Mouse (Mus musculus): ENCODE results near the gene Srm.

Srm gene

DNA sequence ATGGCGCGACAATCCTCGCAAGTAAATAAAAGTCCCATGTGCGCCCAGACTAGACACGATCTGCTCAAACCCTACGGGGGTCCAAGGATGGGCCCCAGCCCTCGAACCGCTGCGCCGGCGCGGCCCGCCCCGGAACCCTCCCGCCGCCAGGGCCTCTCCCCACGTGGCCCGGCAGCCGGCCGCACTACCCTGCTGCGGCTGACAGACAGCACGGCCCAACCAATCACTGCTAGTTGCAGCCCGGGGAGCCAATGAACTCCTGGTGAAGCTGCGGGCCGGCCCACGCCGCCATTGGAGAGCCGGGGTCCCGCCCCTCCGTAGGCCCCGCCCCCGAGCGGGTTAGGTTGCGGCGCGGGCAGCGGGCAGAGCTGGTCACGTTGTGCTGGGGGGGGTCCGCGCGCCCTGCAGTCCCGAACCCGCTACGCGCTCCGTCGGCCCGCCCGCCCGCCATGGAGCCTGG is at the start of gene Srm:
Gene Srm (plus strand): TSS at position 333 of the 460 bp plus-strand sequence.
- TF ChIP-seq GATA4 (IDR thresholded peaks at IDR 0.05; ENCODE audit: insufficient replicate concordance, low read length), result peak; percentile 18; the same call in 1 of the 2 replicates

DNA sequence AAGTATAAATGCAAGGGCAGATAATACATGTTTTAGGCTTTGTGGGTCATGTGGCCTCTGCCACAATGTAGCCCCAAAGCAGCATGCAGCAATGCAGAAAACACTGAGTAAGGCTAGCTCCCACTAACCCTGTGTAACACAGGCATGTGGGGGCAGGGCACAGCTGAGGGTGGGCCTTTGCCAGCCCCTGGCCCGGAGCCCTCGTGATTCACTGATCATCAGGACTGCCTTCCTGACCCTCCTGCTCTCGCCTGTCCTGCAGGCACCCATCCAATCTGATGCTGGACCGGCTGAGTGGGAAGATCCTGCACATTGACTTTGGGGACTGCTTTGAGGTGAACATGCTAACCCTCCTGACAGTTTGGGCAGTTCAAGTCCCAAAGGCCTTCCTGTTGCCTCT is 42.2 kb upstream of the Srm start:
- TF ChIP-seq GATA4 (IDR thresholded peaks at IDR 0.05; ENCODE audit: insufficient replicate concordance, low read length), result no peak

DNA sequence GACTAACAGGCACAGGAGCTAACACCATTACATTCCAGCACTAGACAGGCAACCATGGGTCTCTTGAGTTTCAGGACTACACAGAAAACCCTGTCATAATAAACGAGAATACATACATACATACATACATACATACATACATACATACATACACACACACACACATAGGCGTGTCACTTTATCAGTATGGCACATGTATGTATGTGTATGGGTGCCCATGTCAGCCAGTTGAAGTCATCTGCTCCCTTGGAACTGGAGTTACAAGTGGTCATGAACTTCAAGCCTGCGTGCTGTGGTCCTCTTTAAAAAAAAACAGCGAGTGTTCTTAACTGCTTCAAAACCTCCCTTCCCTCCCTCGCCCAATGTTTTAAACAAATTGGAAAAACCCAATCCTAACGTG is 33.5 kb upstream of the Srm start:
- TF ChIP-seq GATA4 (IDR thresholded peaks at IDR 0.05; ENCODE audit: insufficient replicate concordance, low read length), result no peak

GRCm38 (mm10) chr4:148558297-148559000 is 32.9 kb upstream of the Srm start, which contains the start of gene Exosc10:
Gene Exosc10 (plus strand): TSS chr4:148558429.
- peak; percentile 25; the same call in 1 of the 2 replicates for TF ChIP-seq GATA4 (IDR thresholded peaks at IDR 0.05; ENCODE audit: insufficient replicate concordance, low read length)

GRCm38 (mm10) chr4:148562676-148563075 is 28.6 kb upstream of the Srm start:
- no peak for TF ChIP-seq GATA4 (IDR thresholded peaks at IDR 0.05; ENCODE audit: insufficient replicate concordance, low read length)

DNA sequence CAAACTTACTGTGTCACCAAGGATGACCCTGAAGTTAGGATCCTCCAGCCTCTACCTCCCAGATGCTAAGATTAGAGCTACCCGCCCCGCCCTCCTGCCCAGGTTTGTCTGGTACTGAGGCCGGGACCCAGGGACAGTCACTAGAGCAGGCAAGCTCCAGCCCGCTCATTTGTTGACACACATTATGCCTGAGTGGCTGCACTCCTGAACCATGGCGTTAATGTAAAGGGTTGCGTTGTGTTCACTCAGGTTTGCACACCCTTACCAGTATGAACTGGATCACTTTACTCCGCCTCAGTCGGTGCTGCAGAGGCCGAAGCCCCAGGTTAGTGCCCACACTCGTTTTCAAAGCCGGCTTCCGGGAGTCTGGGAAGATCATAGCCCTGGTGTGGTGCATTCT is 27.7 kb upstream of the Srm start:
- TF ChIP-seq GATA4 (IDR thresholded peaks at IDR 0.05; ENCODE audit: insufficient replicate concordance, low read length), result no peak

GRCm38 (mm10) chr4:148570138-148570537 is 21.2 kb upstream of the Srm start:
- TF ChIP-seq GATA4 (IDR thresholded peaks at IDR 0.05; ENCODE audit: insufficient replicate concordance, low read length), result no peak

DNA sequence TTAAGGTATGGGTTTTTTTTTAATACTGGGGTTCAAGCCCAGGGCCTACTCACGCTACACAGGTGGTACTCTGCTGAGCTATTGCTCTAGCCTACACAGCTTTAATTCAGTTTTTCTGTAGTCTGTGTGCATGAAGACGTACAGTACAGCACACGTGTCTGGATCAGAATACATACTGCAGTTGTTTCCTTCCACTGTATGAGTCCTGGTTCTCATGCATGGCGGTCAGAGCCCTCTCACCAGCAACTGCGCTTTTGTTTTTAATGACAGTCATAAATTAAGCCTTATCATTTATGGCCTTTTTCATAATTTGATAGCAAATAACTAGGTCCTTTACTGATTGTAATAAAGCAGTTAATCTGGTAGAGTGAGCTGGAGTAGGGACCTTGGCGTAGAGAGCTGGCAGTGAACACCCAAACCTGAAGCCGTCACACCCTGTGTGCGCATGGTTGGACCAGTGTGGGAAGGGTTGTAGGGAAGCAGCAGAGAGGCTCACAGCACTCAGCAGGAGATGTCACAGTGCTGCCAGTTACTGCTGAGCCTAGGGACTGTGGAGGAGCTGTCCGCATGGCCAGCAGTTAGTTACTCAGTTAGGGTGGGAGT is 20.5 kb upstream of the Srm start:
- TF ChIP-seq GATA4 (IDR thresholded peaks at IDR 0.05; ENCODE audit: insufficient replicate concordance, low read length), result no peak

DNA sequence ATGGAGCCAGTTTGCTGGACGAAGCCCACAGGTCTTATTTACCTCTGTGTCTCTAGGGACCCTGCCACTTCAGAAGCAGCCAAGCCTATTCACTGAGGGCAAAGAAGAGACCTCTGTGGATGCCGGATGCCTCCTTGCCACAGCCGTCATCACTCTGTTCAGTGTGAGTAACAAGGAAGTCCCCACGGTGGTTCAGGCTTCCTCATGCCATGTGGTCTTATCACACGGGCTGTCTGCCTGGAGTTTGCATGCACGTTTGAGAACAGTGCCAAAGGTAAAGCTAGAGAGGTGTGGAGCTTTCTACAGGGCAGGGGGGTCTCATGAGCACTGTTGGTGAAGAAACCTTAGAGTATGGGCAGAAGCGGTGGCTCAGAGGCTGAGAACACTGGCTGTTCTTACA is 18.1 kb upstream of the Srm start:
- no peak for TF ChIP-seq GATA4 (IDR thresholded peaks at IDR 0.05; ENCODE audit: insufficient replicate concordance, low read length)

GRCm38 (mm10) chr4:148580765-148581164 is 10.5 kb upstream of the Srm start:
- no peak for TF ChIP-seq GATA4 (IDR thresholded peaks at IDR 0.05; ENCODE audit: insufficient replicate concordance, low read length)

DNA sequence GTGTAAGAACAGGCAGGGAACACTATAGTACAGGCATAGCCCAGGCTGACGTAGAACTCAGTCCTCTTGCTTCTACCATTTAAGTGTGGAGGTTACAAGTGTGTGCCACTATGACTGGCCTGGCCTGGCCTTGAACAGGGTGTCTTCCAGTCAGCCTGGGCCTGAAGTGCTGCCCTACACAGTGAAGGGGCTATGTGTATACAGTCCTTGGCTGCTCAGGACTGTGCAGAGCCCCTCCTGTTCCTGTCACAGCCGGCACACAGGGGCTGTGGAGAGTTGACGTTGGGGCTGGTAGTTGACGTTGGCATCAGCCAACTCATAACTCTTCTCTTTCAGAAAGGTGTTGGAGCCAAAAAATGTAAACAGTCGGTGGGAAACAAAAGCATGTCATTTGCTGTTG is 9.9 kb upstream of the Srm start:
- no peak for TF ChIP-seq GATA4 (IDR thresholded peaks at IDR 0.05; ENCODE audit: insufficient replicate concordance, low read length)

- TF ChIP-seq GATA4 (IDR thresholded peaks at IDR 0.05; ENCODE audit: insufficient replicate concordance, low read length), result no peak
These were observed 8.0 kb upstream of the Srm start for GRCm38 (mm10) chr4:148583257-148583656.

- no peak for TF ChIP-seq GATA4 (IDR thresholded peaks at IDR 0.05; ENCODE audit: insufficient replicate concordance, low read length)
These were observed 4.7 kb upstream of the Srm start for GRCm38 (mm10) chr4:148586648-148587047.

GRCm38 (mm10) chr4:148588793-148589192 is 2.5 kb upstream of the Srm start:
- TF ChIP-seq GATA4 (IDR thresholded peaks at IDR 0.05; ENCODE audit: insufficient replicate concordance, low read length), result no peak

DNA sequence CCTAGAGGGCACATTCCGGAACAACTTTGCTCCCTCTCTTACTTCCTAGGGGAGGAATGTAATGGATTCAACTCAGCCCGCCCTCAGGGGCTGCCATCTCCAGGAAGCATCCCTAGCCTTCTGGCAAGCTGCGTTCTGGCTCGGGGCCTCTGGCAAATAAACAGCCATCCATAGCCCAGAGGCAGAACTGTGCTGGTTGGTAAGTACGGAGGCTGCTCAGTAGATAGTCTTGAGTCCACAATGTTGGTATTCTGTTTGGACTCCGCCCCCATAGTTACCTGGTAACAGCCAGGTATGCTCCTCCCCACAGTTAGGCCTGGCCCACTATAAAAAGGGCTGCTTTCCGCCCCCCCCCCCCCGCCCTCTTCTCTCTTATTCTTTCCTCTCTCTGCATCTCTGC is 1.7 kb upstream of the Srm start:
- TF ChIP-seq GATA4 (IDR thresholded peaks at IDR 0.05; ENCODE audit: insufficient replicate concordance, low read length), result no peak

DNA sequence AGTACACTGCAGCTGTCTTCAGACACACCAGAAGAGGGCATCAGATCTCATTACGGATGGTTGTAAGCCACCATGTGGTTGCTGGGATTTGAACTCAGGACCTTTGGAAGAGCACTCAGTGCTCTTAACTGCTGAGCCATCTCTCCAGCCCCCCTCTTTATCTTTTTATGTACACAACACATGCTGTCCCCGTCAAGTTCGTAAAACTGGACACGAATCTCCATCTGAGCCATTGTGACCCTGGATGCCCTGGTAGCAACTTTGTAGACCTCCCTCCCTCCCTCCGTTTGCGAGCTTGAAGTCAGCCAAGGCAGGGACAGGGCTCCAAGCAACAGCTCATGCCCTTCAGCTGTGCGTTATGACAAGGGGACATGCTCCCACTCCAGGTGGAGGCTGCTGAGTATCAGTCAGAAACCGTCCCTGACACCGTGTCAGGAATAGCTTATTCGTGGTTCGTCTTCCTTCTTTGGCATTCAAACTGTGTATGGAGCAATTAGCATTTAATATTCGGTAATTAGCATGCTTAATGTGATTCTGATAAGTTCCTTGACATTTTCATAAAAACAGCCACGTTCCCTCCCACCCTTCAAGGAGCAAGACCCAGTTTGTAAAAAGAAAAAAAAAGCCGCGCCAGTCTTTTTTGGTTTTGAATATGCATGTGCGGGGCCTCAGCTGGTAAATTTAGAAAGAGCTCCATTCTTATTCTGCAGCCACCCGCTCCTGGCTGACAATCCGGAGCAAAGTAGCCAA is 707 bp upstream of the Srm start:
- no peak for TF ChIP-seq GATA4 (IDR thresholded peaks at IDR 0.05; ENCODE audit: insufficient replicate concordance, low read length)
